Mouse (Mus musculus): Measurements from ENCODE around the gene Nudt16. TPM values are rescaled to one million over a fixed set of nuclear protein-coding genes. Genes with fewer than 3 reads are reported as not detected.
A peak's percentile ranks its signal among the peaks of the same experiment; 100 is the strongest.
"Not testable (repeated sequence)": the region's sequence is repeated elsewhere in the genome, so short reads cannot be mapped to it uniquely, and the experiment has no call there.

Gene Nudt16
- 29.4 and 31.1 TPM in 2 replicates for polyA plus RNA-seq (2015; fragmentation: Nextera tagmentation; extraction: Ambion mirVana)

DNA sequence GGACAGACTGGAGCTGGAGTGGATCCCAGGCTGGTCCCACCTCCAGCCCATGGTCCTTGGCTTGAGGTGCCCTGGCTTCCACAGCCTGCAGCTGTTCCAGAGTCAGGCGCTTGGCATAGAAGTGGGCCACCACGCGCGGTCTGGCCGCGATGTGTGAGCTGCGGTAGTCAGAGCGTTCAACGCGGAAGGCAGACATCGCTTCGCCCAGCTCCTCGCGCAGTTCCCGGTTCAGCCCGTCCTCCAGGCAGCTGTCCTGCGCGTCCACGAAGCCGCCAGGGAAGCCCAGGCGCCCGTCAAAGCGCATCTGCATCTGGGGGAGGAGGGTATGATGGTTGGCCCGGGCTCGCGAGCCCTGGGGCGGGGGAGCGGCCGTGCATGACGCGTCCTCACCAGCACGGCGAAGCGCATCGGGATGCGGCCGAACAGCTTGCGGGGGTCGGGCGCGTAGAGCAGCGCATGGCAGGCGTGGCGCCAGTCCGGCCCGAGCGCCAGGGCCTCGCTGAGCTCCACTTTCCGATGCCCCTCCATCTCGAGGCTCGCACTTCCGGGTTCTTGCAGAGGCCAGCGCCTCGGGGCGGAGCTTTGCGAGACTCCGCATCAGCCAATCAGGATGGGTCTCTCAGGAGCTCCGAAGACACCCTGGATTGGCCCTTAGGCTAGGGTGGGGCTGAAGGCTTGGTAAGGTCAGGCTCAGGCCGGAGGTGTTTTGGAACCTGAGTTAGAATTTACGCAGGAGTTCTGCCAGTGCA is at the start of gene Nudt16:
Nudt16 (minus strand) TSS at position 572 of the 749 bp plus-strand sequence.
- H3K4me1 ChIP-seq (ENCODE audit: control insufficient read depth, insufficient read depth, low read length): peaks cover 21% of the 10 kb centered on the region
- peak within 1 kb of the TSS; percentile 89 for H3K27ac ChIP-seq (ENCODE audit: low read length)
- no peaks in the 10 kb centered on the region for H3K9me3 ChIP-seq (replicated peaks; ENCODE audit: control insufficient read depth, low read length, poor library complexity, severe bottlenecking)
- H3K36me3 ChIP-seq (ENCODE audit: control insufficient read depth, insufficient read depth, low read length): no peaks in the 10 kb centered on the region
- ATAC-seq: peak; percentile 98
- peak within 1 kb of the TSS; percentile 80 for H3K4me3 ChIP-seq (ENCODE audit: low read depth, low read length)
- peak within 1 kb of the TSS; percentile 65 for H3K4me2 ChIP-seq (ENCODE audit: low read length)
- peak within 1 kb of the TSS; percentile 87 for H3K9ac ChIP-seq (ENCODE audit: low read depth, low read length)
- under 1% methylated on average over 60 of the region's 60 CpGs for WGBS
- no peaks in the 10 kb centered on the region for H3K27me3 ChIP-seq (ENCODE audit: control insufficient read depth, insufficient read depth, low read depth, low read length)

DNA sequence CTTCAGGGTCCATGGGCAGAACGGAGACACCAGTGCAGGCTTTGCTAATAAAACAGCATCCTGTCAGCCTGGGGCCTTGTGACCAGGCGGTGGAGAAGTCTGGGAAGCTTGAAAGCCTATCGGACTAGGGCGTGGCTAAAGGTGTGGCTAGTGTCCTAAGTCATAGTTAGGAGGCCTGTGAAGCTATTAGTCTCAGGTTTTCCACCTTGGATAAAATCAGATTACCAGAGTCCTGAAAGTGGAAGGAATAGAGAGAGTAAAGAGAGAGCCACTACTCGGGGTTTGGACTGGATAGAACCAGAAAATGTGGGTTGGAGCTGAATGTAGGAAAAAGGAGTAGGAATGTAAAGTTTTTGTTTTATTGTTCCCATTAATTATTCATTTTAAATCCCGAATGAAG is 13.4 kb upstream of the Nudt16 start, which contains the start of gene 1700080E11Rik:
1700080E11Rik (minus strand) TSS at position 101 of the 400 bp plus-strand sequence.
- Histone ChIP-seq H3K36me3 (ENCODE audit: control insufficient read depth, insufficient read depth, low read length) (no peaks in the 10 kb centered on the region), H3K27ac (ENCODE audit: low read length) (no peak within 1 kb of the TSS), H3K4me3 (ENCODE audit: low read depth, low read length) (no peak within 1 kb of the TSS), H3K9ac (ENCODE audit: low read depth, low read length) (no peak within 1 kb of the TSS), H3K4me2 (ENCODE audit: low read length) (no peak within 1 kb of the TSS), H3K27me3 (ENCODE audit: control insufficient read depth, insufficient read depth, low read depth, low read length) (no peaks in the 10 kb centered on the region), H3K9me3 (replicated peaks; ENCODE audit: control insufficient read depth, low read length, poor library complexity, severe bottlenecking) (no peaks in the 10 kb centered on the region), H3K4me1 (ENCODE audit: control insufficient read depth, insufficient read depth, low read length) (no peaks in the 10 kb centered on the region)
- no peak for ATAC-seq
- WGBS: 82% methylated on average over 6 of the region's 6 CpGs

DNA sequence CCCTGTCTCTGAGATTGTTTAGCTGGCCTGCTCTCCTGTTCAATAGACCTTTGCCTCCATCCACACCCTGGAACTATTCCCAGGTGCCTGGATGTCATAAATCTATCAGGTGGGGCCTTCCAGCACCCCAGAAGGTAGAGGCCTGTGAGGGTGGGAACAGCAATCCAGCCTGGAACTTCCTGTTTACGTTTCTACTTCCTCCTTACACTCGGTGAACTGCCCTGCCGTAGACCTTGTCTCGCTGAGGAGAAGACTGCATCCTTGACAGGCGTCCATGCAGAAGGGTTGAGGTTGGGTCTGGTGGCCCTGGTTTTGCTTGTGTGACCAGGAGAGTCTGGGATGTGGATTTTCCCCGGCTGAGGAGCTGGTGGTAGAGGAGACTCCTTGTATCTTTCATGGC is 7.6 kb upstream of the Nudt16 start:
- 91% methylated on average over 6 of the region's 6 CpGs for WGBS
- no peak overlapping the region for H3K4me3 ChIP-seq (ENCODE audit: low read depth, low read length)
- no peaks in the 10 kb centered on the region for H3K4me1 ChIP-seq (ENCODE audit: control insufficient read depth, insufficient read depth, low read length)
- no peaks in the 10 kb centered on the region for H3K9me3 ChIP-seq (replicated peaks; ENCODE audit: control insufficient read depth, low read length, poor library complexity, severe bottlenecking)
- H3K27me3 ChIP-seq (ENCODE audit: control insufficient read depth, insufficient read depth, low read depth, low read length): no peaks in the 10 kb centered on the region
- no peak overlapping the region for H3K27ac ChIP-seq (ENCODE audit: low read length)
- H3K4me2 ChIP-seq (ENCODE audit: low read length): no peak overlapping the region
- no peak for ATAC-seq
- H3K36me3 ChIP-seq (ENCODE audit: control insufficient read depth, insufficient read depth, low read length): no peaks in the 10 kb centered on the region
- no peak overlapping the region for H3K9ac ChIP-seq (ENCODE audit: low read depth, low read length)

DNA sequence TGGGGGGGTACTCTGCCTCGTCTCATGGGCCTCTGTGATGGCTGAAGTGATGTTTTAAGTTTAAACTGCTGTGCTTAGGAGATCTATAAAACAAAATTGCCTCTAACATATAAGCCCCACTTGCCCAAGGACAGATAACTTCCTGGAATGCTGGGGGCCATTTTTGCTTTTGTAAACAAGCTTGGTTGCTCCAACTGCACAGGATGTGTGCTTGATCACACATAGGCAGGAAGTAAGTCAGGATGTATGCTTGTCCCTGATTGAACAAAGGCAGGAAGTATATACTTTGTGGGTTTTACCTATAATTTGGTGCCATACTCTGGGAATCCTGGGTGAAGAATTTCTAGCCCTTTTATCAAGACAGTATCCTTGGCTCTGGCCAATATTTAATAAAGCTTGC is 4.8 kb upstream of the Nudt16 start:
- Histone ChIP-seq H3K36me3 (ENCODE audit: control insufficient read depth, insufficient read depth, low read length) (no peaks in the 10 kb centered on the region), H3K27me3 (ENCODE audit: control insufficient read depth, insufficient read depth, low read depth, low read length) (no peaks in the 10 kb centered on the region), H3K4me1 (ENCODE audit: control insufficient read depth, insufficient read depth, low read length) (0 out of 2 replicates have a peak, but pooled peaks cover 3% of the 10 kb centered on the region), H3K9me3 (replicated peaks; ENCODE audit: control insufficient read depth, low read length, poor library complexity, severe bottlenecking) (no peaks in the 10 kb centered on the region), H3K9ac (ENCODE audit: low read depth, low read length) (no peak overlapping the region), H3K4me3 (ENCODE audit: low read depth, low read length) (no peak overlapping the region), H3K4me2 (ENCODE audit: low read length) (no peak overlapping the region), H3K27ac (ENCODE audit: low read length) (no peak overlapping the region)
- 38% methylated on average over 1 of the region's 1 CpGs for WGBS
- no peak for ATAC-seq

DNA sequence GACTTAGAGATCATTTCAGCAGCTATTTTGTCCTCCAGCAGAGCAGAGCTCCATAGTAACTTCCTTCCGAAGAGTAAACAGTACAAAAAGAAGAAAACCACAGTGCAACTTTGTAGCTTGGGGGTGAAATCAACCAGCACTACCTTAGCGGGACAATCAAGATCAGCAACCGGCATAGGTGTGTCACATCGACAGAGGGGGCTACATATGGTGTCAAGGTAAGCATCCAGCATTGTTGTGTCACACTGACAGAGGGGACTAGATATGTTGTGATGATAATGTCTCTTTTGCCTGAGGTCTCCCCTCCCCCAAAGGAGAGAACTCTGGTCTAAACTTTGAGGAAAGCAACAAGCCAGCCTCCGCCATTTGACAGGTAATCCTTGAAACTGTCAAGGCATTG is 2.9 kb upstream of the Nudt16 start:
- ATAC-seq: no peak
- WGBS: 88% methylated on average over 5 of the region's 5 CpGs
- H3K36me3 ChIP-seq (ENCODE audit: control insufficient read depth, insufficient read depth, low read length): no peaks in the 10 kb centered on the region

DNA sequence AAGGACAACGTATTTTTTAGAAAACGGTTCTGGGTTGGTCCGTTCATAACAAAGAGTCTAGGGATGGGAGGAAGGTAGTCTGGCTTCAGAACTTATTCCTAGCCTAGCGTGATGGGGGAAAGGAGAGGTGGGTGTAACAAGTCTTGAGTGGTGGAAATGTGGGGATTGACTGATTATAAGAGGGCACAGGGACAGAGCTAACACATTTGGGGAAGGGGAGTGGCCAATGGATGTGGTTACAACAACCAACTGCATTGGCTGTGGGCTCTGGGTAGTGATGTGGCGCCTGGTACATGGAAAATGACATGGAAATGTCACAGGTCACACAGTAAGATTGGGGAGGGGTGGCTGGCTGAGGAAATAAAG is 361 bp upstream of the Nudt16 start:
- Histone ChIP-seq H3K9ac (ENCODE audit: low read depth, low read length) (peak overlapping the region; percentile 87), H3K4me2 (ENCODE audit: low read length) (peak overlapping the region; percentile 65), H3K36me3 (ENCODE audit: control insufficient read depth, insufficient read depth, low read length) (no peaks in the 10 kb centered on the region), H3K27me3 (ENCODE audit: control insufficient read depth, insufficient read depth, low read depth, low read length) (no peaks in the 10 kb centered on the region), H3K9me3 (replicated peaks; ENCODE audit: control insufficient read depth, low read length, poor library complexity, severe bottlenecking) (no peaks in the 10 kb centered on the region), H3K4me3 (ENCODE audit: low read depth, low read length) (peak overlapping the region; percentile 80), H3K27ac (ENCODE audit: low read length) (peak overlapping the region; percentile 89), H3K4me1 (ENCODE audit: control insufficient read depth, insufficient read depth, low read length) (peaks cover 21% of the 10 kb centered on the region)
- 26% methylated on average over 5 of the region's 5 CpGs for WGBS
- peak; percentile 46 for ATAC-seq

More for the DNA sequence above, 2.9 kb upstream of the Nudt16 start:
- H3K9ac ChIP-seq (ENCODE audit: low read depth, low read length): no peak overlapping the region
- peaks cover 16% of the 10 kb centered on the region for H3K4me1 ChIP-seq (ENCODE audit: control insufficient read depth, insufficient read depth, low read length)
- no peak overlapping the region for H3K27ac ChIP-seq (ENCODE audit: low read length)
- H3K4me2 ChIP-seq (ENCODE audit: low read length): no peak overlapping the region
- no peak overlapping the region for H3K4me3 ChIP-seq (ENCODE audit: low read depth, low read length)
- H3K27me3 ChIP-seq (ENCODE audit: control insufficient read depth, insufficient read depth, low read depth, low read length): no peaks in the 10 kb centered on the region
- H3K9me3 ChIP-seq (replicated peaks; ENCODE audit: control insufficient read depth, low read length, poor library complexity, severe bottlenecking): no peaks in the 10 kb centered on the region

DNA sequence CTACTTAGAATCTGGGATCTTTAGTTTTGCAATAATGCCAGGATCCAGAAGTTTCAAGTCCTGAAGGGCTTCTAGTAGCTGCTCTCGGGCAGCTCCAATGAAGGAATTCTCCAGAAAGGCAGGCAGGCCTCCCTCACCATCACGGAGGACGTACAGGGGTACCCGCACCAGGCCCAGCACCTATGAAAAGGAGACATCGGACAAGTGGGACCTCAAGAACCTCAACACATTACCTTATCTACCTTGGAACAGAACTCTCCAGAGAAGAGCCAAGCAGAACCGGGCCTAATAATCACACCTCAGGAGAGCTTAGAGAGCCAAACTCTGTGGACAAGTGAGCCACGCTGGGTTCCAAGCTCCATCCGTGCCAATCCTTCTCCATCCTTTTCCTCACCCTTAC is 1.3 kb downstream of the Nudt16 start:
- 95% methylated on average over 8 of the region's 8 CpGs for whole genome bisulfite sequencing
- no peaks in the 10 kb centered on the region for H3K27me3 ChIP-seq (ENCODE audit: control insufficient read depth, insufficient read depth, low read depth, low read length)
- no peak overlapping the region for H3K9ac ChIP-seq (ENCODE audit: low read depth, low read length)
- peaks cover 21% of the 10 kb centered on the region for H3K4me1 ChIP-seq (ENCODE audit: control insufficient read depth, insufficient read depth, low read length)
- ATAC-seq: no peak
- no peak overlapping the region for H3K4me3 ChIP-seq (ENCODE audit: low read depth, low read length)
- H3K36me3 ChIP-seq (ENCODE audit: control insufficient read depth, insufficient read depth, low read length): no peaks in the 10 kb centered on the region
- peak overlapping the region; percentile 65 for H3K4me2 ChIP-seq (ENCODE audit: low read length)
- H3K27ac ChIP-seq (ENCODE audit: low read length): no peak overlapping the region
- no peaks in the 10 kb centered on the region for H3K9me3 ChIP-seq (replicated peaks; ENCODE audit: control insufficient read depth, low read length, poor library complexity, severe bottlenecking)

DNA sequence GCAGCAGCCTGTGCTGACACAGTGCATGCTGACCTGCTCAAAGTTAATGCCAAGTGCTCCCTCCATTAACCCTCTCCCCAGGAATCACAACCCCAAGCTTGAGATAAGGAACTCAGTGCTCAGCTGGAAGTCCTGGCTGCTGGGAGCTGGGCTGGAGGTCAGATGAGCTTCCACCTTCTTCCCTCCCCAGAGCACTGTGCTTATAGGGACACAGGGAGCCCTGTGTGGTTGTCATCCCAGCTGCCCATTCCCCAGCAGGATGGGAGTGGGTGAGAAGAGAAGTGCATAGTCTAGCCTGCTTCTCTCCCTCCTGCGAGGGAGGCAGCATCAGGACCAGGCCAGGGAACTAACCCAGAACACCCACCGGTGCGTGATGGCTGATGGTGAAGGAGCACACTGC is 6.4 kb downstream of the Nudt16 start:
- H3K27ac ChIP-seq (ENCODE audit: low read length); H3K9ac ChIP-seq (ENCODE audit: low read depth, low read length); H3K4me3 ChIP-seq (ENCODE audit: low read depth, low read length); H3K36me3 ChIP-seq (ENCODE audit: control insufficient read depth, insufficient read depth, low read length); ATAC-seq; H3K9me3 ChIP-seq (replicated peaks; ENCODE audit: control insufficient read depth, low read length, poor library complexity, severe bottlenecking); H3K27me3 ChIP-seq (ENCODE audit: control insufficient read depth, insufficient read depth, low read depth, low read length); H3K4me2 ChIP-seq (ENCODE audit: low read length); H3K4me1 ChIP-seq (ENCODE audit: control insufficient read depth, insufficient read depth, low read length): not testable (repeated sequence)
- WGBS: 100% methylated on average over 2 of the region's 3 CpGs

DNA sequence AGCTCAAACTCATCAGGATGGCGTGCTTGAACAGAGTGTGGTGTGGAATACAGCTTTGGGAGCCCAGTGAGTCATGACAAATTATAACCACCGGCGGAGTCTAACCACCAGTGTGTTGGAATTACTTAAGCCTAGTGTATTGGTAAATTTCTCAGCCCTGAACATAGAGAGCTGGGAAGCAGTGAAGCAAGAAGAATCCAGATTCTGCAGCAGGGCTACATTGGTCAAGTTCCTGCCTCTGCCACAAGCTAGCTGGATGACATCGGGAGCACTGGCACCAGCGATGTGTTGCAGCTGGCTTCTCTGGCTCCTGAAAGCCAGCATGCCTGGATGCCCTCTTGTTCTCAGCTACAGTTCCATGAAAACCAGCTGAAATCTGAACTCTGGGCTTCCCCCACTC is 27.7 kb downstream of the Nudt16 start:
- no peak overlapping the region for H3K9ac ChIP-seq (ENCODE audit: low read depth, low read length)
- H3K9me3 ChIP-seq (replicated peaks; ENCODE audit: control insufficient read depth, low read length, poor library complexity, severe bottlenecking): no peaks in the 10 kb centered on the region
- no peak for ATAC-seq
- 84% methylated on average over 5 of the region's 5 CpGs for WGBS
- H3K4me2 ChIP-seq (ENCODE audit: low read length): no peak overlapping the region
- no peaks in the 10 kb centered on the region for H3K27me3 ChIP-seq (ENCODE audit: control insufficient read depth, insufficient read depth, low read depth, low read length)
- H3K27ac ChIP-seq (ENCODE audit: low read length): no peak overlapping the region
- no peaks in the 10 kb centered on the region for H3K4me1 ChIP-seq (ENCODE audit: control insufficient read depth, insufficient read depth, low read length)
- no peaks in the 10 kb centered on the region for H3K36me3 ChIP-seq (ENCODE audit: control insufficient read depth, insufficient read depth, low read length)
- no peak overlapping the region for H3K4me3 ChIP-seq (ENCODE audit: low read depth, low read length)
